Mouse (Mus musculus) testis, adult 2 months (tissue): ENCODE results near the gene Fance. TPM values are rescaled to one million over a fixed set of nuclear protein-coding genes. Genes with fewer than 3 reads are reported as not detected.
A peak's percentile ranks its signal among the peaks of the same experiment; 100 is the strongest.

ENCODE experiments used
- H3K27ac ChIP-seq: fragments of 200-500 bp; 2 replicates; pipeline ENCODE4 v1.5.1; 2012; ENCODE audit warnings: low read depth, low read length; ENCODE audit not compliant: control insufficient read depth, insufficient read depth
- H3K27me3 ChIP-seq: fragments of 200-500 bp; 2 replicates; pipeline ENCODE4 v1.6.1; 2012; ENCODE audit warnings: mild to moderate bottlenecking, low read length, moderate library complexity; ENCODE audit not compliant: control insufficient read depth, insufficient read depth
- H3K36me3 ChIP-seq: fragments of 200-500 bp; 2 replicates; pipeline ENCODE4 v1.6.1; 2012; ENCODE audit warnings: mild to moderate bottlenecking, low read length; ENCODE audit not compliant: control insufficient read depth, insufficient read depth
- H3K4me1 ChIP-seq: fragments of 200-500 bp; 2 replicates; pipeline ENCODE4 v1.6.1; 2012; ENCODE audit warnings: low read length; ENCODE audit not compliant: control insufficient read depth, insufficient read depth
- H3K4me3 ChIP-seq: fragments of 200-500 bp; 2 replicates; pipeline ENCODE4 v1.5.1; 2012; ENCODE audit warnings: low read depth, mild to moderate bottlenecking, low read length, moderate library complexity, mixed read lengths; ENCODE audit not compliant: control insufficient read depth
- CTCF ChIP-seq: fragments of 200-500 bp; IDR thresholded peaks from 2 replicates; pipeline ENCODE4 v1.5.1; 2012; ENCODE audit warnings: low read depth, mild to moderate bottlenecking, inconsistent platforms, low read length, moderate library complexity; ENCODE audit not compliant: control insufficient read depth, insufficient read depth, insufficient replicate concordance
- POLR2A ChIP-seq: fragments of 200-500 bp; IDR thresholded peaks from 2 replicates; pipeline ENCODE4 v1.6.1; 2012; ENCODE audit warnings: low read depth, mild to moderate bottlenecking, inconsistent platforms, low read length, moderate library complexity; ENCODE audit not compliant: control insufficient read depth
- polyA plus RNA-seq: library from polyadenylated mRNA; depleted of rRNA; stranded (reverse); fragments of >200 nt; gene quantifications from 2 replicates; pipeline ENCODE4 v1.2.3, GENCODE M21; 2012

The Fance gene
- polyA plus RNA-seq, 1 experiment: 4.3 TPM

GRCm38 (mm10) chr17:28362653-28363292 lies 49.5 kb downstream of the Fance start:
- H3K27me3 ChIP-seq: peaks cover 6% of the 10 kb centered on the region
- H3K4me3 ChIP-seq: no peak overlapping the region; the same call in 1 of the 2 replicates
- H3K4me1 ChIP-seq: peaks cover 16% of the 10 kb centered on the region
- no peaks in the 10 kb centered on the region for H3K36me3 ChIP-seq
- TF ChIP-seq POLR2A: no peak
- no peak for TF ChIP-seq CTCF
- H3K27ac ChIP-seq: no peak overlapping the region

- Histone ChIP-seq H3K36me3 (no peaks in the 10 kb centered on the region), H3K27ac (no peak overlapping the region), H3K4me1 (peaks cover 18% of the 10 kb centered on the region), H3K27me3 (peaks cover 6% of the 10 kb centered on the region), H3K4me3 (no peak overlapping the region)
- no peak for TF ChIP-seq CTCF
- no peak for TF ChIP-seq POLR2A
These were observed 50.2 kb downstream of the Fance start for GRCm38 (mm10) chr17:28363507-28363906.

- H3K4me3 ChIP-seq: no peak within 1 kb of the TSS
- no peaks in the 10 kb centered on the region for H3K36me3 ChIP-seq
- TF ChIP-seq POLR2A: no peak
- no peak for TF ChIP-seq CTCF
- peaks cover 16% of the 10 kb centered on the region for H3K4me1 ChIP-seq
- peaks cover 6% of the 10 kb centered on the region for H3K27me3 ChIP-seq
- H3K27ac ChIP-seq: no peak within 1 kb of the TSS
These were observed 51.8 kb downstream of the Fance start, which contains the start of gene Tulp1 for GRCm38 (mm10) chr17:28365122-28365521. Tulp1 (minus strand) TSS chr17:28365222.

GRCm38 (mm10) chr17:28368449-28368848 lies 55.1 kb downstream of the Fance start:
- H3K4me1 ChIP-seq: peaks cover 12% of the 10 kb centered on the region
- no peak overlapping the region; the same call in 1 of the 2 replicates for H3K4me3 ChIP-seq
- peaks cover 3% of the 10 kb centered on the region for H3K27me3 ChIP-seq
- TF ChIP-seq POLR2A (no peak), CTCF (peak; percentile 93)
- H3K36me3 ChIP-seq: no peaks in the 10 kb centered on the region
- no peak overlapping the region for H3K27ac ChIP-seq

GRCm38 (mm10) chr17:28369056-28369455 lies 55.7 kb downstream of the Fance start:
- Histone ChIP-seq H3K4me1 (peaks cover 10% of the 10 kb centered on the region), H3K36me3 (no peaks in the 10 kb centered on the region), H3K27me3 (peaks cover 1% of the 10 kb centered on the region), H3K27ac (no peak overlapping the region), H3K4me3 (no peak overlapping the region)
- no peak for TF ChIP-seq CTCF
- TF ChIP-seq POLR2A: no peak

- Histone ChIP-seq H3K4me1 (peaks cover 16% of the 10 kb centered on the region), H3K4me3 (no peak overlapping the region), H3K27me3 (no peaks in the 10 kb centered on the region), H3K27ac (no peak overlapping the region), H3K36me3 (no peaks in the 10 kb centered on the region)
- no peak for TF ChIP-seq POLR2A
- TF ChIP-seq CTCF: no peak
These were observed 58.0 kb downstream of the Fance start for GRCm38 (mm10) chr17:28371286-28371685.

- Histone ChIP-seq H3K27me3 (no peaks in the 10 kb centered on the region), H3K4me3 (no peak overlapping the region), H3K4me1 (peaks cover 16% of the 10 kb centered on the region), H3K36me3 (no peaks in the 10 kb centered on the region), H3K27ac (no peak overlapping the region)
- no peak for TF ChIP-seq CTCF
- no peak for TF ChIP-seq POLR2A
These were observed 58.6 kb downstream of the Fance start for GRCm38 (mm10) chr17:28371941-28372340.

- Histone ChIP-seq H3K27me3 (no peaks in the 10 kb centered on the region), H3K4me3 (peak overlapping the region; percentile 10; the same call in 1 of the 2 replicates), H3K27ac (no peak overlapping the region), H3K36me3 (no peaks in the 10 kb centered on the region), H3K4me1 (peaks cover 10% of the 10 kb centered on the region)
- peak; percentile 95 for TF ChIP-seq CTCF
- no peak for TF ChIP-seq POLR2A
These were observed 60.5 kb downstream of the Fance start for GRCm38 (mm10) chr17:28373821-28374220.
